Mouse (Mus musculus) G1E (cell line): ENCODE measurements around the gene Mdm2.

Source experiments
- CTCF ChIP-seq: IDR thresholded peaks from 2 replicates; pipeline ENCODE4 v1.5.1; 2012; ENCODE audit warnings: low read depth, low read length, inconsistent platforms, mixed read lengths
- GATA1 ChIP-seq: IDR thresholded peaks from 2 replicates; pipeline ENCODE4 v1.6.1; 2012; ENCODE audit warnings: borderline replicate concordance, low read length, inconsistent platforms, mixed read lengths
- GATA2 ChIP-seq: IDR thresholded peaks from 2 replicates; pipeline ENCODE4 v1.6.1; 2012; ENCODE audit warnings: low read depth, low read length, inconsistent platforms, borderline replicate concordance
- TAL1 ChIP-seq: conservative IDR thresholded peaks from 2 replicates; pipeline ENCODE4 v1.6.1; 2012; ENCODE audit warnings: low read depth, low read length, inconsistent platforms, mixed read lengths

DNA sequence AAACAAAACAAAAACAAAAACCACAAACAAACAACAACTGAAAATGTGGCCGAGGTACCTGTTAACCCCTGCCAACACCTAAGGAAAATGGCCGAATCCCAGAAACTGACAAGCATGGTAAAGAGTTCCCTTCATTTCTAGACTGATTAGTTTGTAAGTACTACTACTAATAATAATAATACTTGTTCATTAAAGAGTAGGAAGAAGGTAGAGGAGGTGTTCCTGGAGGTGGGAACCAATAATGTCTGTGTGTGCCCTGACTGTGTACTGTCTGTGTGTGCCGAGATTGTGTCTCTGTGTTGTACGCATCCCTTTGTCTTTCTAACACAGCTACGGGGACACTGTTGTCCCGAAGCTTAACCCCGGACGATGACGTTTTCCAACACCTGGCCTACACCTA is 39.3 kb downstream of the Mdm2 start:
- TF ChIP-seq CTCF: no peak
- TF ChIP-seq GATA1: no peak
- no peak for TF ChIP-seq GATA2
- TF ChIP-seq TAL1: no peak
